Mouse (Mus musculus): ENCODE results near the gene Eif4ebp2.

Eif4ebp2 gene

DNA sequence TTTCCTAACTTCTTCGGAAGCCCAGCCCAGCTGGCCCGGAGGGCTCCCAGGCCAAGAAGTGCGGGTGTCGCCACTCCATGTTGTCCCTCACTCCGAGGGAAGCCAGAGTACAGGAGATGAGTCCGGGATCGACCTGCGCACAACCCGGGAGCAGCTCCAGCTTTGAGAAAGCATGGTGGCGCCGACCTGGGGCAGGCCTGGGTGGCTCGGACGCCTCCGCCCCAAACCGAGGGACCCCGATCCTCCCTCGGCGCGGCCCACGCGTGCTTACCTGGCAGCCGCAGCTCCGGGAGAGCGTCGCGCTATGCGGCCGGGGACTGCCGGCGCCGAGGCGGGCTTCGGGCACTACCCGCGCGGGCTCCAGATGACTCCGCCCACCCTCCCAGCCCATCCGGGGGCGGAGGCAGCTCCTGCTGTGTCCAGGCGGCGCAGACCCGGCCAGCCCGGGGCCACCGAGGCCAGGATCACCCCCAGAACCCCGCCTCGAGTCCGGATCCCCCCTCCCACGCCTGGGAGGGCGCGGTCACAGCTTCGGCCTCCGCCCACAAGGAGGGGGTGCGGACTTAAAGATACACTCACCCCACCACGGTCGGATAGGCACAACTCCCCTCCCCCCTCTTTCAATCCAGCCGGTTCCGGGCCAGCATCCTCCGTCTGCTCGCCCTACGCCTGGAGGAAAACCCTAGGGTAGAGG lies 69.3 kb downstream of the Eif4ebp2 start, which contains the start of gene Pald1:
Pald1 (minus strand) TSS at position 510 of the 694 bp plus-strand sequence.
- ATAC-seq (ENCODE audit: low TSS enrichment) = peak; percentile 66

DNA sequence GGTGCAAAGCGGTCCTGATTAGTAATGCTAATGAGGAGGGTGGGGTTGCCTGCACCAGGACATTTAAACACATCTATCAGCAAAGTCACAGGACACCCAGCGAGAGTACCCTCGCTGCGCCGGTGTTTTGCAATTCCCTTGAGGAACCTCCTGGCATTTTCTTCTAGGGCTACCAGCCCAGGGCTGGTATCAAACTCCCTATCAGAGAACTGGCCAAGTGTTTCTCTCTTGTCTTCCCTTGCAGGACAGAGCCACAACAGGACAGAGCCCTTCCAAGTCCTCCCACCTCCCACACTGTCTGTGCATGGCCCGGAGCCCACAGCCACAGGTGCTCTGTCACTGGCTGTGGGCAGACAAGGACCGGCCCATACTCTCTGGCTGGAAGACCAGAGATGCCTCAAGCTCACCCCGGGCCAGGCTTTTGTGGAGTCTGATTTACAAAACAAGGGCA lies 70.2 kb downstream of the Eif4ebp2 start:
- no peak for ATAC-seq (ENCODE audit: low TSS enrichment)

DNA sequence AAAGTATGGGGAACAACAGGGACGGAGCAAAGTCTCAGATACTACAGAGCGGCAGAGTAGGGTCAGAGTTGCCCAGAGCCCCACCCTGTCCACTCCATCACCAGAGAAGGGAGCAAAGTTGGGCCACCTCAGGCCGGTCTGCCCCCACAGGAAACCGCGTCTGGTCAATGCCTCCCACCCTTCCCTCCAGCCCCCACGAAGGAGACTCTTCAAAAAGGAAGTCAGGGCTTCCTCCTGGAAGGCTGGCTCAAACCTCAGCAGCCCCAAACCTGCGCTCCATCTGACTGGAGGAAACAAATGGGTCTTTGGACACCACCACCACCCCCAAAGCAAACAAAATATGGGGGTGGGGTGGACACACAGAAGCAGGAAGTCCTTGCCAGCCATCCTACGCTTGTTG lies 70.6 kb downstream of the Eif4ebp2 start:
- no peak for ATAC-seq (ENCODE audit: low TSS enrichment)

DNA sequence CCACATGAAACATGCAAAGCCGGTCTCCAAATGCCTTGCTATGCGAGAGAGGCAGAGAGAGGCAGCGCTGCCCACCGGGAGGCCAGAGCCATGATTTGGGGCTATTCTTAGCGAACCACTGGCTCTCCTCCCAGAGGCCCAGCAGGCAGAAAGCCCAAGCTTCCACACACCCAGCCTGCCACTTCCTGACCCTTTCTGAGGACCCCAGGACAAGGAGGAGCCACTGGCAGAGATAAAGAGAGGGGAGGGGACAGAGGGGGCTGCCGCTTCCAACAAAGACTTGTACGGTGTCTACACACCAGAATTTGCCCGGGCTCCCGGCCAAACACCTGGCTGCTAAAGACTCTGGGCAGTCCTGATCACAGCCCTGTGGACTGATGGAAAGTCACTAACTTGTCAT lies 72.3 kb downstream of the Eif4ebp2 start:
- ATAC-seq (ENCODE audit: low TSS enrichment) = no peak

DNA sequence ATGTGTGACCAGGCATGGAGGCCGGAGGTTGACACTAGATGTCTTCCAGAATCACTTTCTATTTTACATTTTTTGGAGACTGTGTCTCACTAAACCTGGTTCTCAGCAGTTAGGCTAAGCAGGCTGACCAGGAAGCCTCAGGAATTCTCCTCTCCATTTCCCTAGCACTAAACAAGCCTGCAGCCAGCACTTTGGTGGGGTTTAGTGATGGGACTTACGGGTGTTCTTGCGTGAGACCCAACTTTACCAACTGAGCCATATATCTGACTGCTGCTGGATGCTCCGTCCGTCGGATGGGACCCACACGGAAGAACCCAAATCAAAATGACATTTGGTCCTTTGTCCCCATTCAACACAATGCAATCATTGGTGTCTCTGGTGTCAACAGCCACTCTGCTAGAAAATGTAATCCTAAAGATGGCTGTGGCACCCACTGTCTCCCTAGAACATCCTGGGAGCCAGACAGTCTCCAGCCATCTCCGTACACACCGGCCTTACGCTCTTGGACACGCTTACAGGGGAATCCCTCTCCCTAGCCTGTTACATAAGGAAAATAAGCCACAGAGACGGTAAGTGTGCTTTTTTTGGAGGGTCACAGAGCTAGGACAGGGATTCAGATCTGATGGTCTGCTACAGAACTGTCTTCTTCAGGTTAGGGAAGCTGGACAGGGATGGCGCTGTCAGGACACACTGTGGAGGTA lies 73.0 kb downstream of the Eif4ebp2 start:
- ATAC-seq (ENCODE audit: low TSS enrichment) = no peak

DNA sequence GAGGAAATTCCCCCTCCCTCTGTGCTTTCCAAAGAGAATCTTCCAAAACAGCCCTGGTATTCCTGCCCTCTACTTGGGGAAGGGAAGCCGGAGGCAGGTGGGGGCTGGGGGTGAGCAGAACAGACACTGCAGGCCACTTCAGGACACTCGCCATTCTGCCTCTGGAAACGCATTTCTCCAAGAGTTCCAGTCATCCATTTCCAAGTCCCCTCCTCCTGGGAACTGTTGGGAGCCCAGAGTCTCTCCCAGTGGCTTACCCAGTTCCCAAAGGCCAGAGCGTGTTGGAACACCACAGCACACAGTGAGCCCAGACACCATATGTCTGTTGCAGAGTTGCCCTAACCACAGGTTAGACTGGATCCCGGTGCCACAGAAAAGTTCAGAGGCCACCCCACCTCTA lies 73.8 kb downstream of the Eif4ebp2 start:
- ATAC-seq (ENCODE audit: low TSS enrichment) = no peak

Data from frontal cortex, adult (tissue).